Mouse (Mus musculus) forebrain, embryonic 15.5 days (tissue): ENCODE measurements at regions not wholly inside any gene's neighbourhood (a gene's known extent, or its start where the extent isn't known, plus 50 kb on each side); places are given as distances from the start of the nearest gene placed in this dataset.

Source experiments
- ATAC-seq: fragments of 200-750 bp; cut with Nextera tagmentation; replicated peaks from 2 replicates; pipeline ENCODE4 v1.8.0; 2017; ENCODE audit warnings: mild to moderate bottlenecking, moderate TSS enrichment, moderate library complexity
- H3K27ac ChIP-seq: fragments of 300-500 bp; sonication (generic); replicated peaks from 2 replicates; pipeline ENCODE4 v1.5.1; 2015; ENCODE audit warnings: mild to moderate bottlenecking, inconsistent platforms
- H3K27me3 ChIP-seq: fragments of 300-500 bp; sonication (generic); 2 replicates; pipeline ENCODE4 v1.6.1; 2015; ENCODE audit warnings: inconsistent platforms
- H3K36me3 ChIP-seq: fragments of 300-500 bp; sonication (generic); 2 replicates; pipeline ENCODE4 v1.6.1; 2015; ENCODE audit warnings: mild to moderate bottlenecking, inconsistent platforms
- H3K4me1 ChIP-seq: fragments of 300-500 bp; sonication (generic); 2 replicates; pipeline ENCODE4 v1.6.1; 2015; ENCODE audit warnings: inconsistent platforms
- H3K4me2 ChIP-seq: fragments of 300-500 bp; sonication (generic); replicated peaks from 2 replicates; pipeline ENCODE4 v1.6.1; 2015; ENCODE audit warnings: mild to moderate bottlenecking, inconsistent platforms
- H3K4me3 ChIP-seq: fragments of 300-500 bp; sonication (generic); 2 replicates; pipeline ENCODE4 v1.5.1; 2015; ENCODE audit warnings: mild to moderate bottlenecking, inconsistent platforms
- H3K9ac ChIP-seq: fragments of 300-500 bp; sonication (generic); replicated peaks from 2 replicates; pipeline ENCODE4 v1.6.1; 2015; ENCODE audit warnings: mild to moderate bottlenecking, inconsistent platforms
- H3K9me3 ChIP-seq: fragments of 300-500 bp; sonication (generic); 2 replicates; pipeline ENCODE4 v1.6.1; 2016; ENCODE audit warnings: inconsistent platforms
- WGBS: fragments of 180-500 bp; shearing (Covaris S2); methylation state at CpG from one replicate; pipeline ENCODE4 v1.1.7; 2015; ENCODE audit warnings: mixed read lengths; 5-methylcytosine and 5-hydroxymethylcytosine counted together

DNA sequence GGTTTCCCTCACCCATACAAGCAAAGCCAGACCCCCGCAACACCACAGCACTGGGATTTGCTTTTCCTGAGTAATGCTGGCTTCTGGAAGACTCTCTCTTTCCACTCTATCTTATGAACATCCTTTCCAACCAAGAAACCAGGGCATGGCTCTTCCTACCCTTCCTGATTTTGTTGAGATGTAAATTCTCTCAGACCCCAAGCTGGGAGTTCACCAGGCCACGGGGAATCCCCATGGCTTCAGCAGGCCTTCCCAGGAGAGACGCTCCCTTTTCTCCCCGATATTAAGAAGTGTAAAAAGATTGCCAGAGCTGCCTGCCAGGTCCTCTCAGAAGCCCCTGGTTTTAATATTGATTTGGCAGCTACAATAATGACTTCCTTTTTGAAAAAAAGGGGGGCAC lies 146.3 kb upstream of the Tbx3 start:
- no peak for ATAC-seq
- Histone ChIP-seq H3K9ac (no peak overlapping the region), H3K4me1 (no peaks in the 10 kb centered on the region; the same call in 1 of the 2 replicates), H3K4me3 (no peak overlapping the region), H3K4me2 (no peak overlapping the region), H3K27ac (no peak overlapping the region), H3K9me3 (no peaks in the 10 kb centered on the region), H3K27me3 (no peaks in the 10 kb centered on the region), H3K36me3 (no peaks in the 10 kb centered on the region)
- WGBS = 46% methylated on average over 4 of the region's 4 CpGs

DNA sequence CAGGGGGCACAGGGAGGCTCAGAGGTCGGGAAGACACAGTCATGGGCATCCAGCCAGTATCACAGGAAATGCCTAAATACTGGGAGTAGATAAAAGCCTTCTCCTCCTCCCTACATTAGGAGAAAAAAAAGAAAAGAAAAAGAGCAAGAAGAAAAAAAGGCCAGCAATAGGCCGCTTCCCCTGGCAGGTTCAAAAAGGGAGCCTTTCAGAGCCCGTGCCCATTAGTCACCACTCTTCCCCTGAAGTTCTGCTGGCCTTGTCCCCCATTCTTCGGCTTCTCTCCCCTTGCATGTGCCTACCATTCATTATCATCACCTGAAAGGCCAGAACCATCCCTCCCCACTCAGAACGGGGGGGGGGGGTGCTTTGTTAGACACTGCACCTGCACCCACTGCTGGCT lies 144.5 kb upstream of the Tbx3 start:
- H3K4me2 ChIP-seq = no peak overlapping the region
- no peak for ATAC-seq
- no peak overlapping the region for H3K27ac ChIP-seq
- WGBS = 44% methylated on average over 5 of the region's 5 CpGs
- H3K9me3 ChIP-seq = no peaks in the 10 kb centered on the region
- H3K4me1 ChIP-seq = peaks cover 5% of the 10 kb centered on the region
- H3K27me3 ChIP-seq = no peaks in the 10 kb centered on the region
- no peaks in the 10 kb centered on the region for H3K36me3 ChIP-seq
- no peak overlapping the region for H3K9ac ChIP-seq
- no peak overlapping the region for H3K4me3 ChIP-seq

DNA sequence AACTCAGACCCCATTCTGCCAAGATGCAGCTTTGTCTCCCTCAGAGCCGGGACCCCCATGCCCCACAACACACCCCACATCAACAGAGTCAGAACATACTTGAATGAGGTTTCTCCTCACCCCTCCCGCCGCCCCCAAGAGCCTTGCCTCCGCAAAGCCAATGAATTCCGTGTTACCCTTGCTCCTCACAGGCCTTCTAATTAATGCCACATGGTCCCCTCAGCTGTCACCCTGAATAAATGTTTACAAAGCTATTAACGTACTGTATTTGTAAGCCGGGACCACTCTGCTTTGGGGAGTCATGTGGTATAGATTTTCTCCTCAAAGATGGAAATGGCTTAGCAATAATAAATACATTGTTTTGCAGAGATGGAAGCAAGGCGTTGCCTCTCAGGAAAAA lies 140.5 kb upstream of the Tbx3 start:
- Histone ChIP-seq H3K36me3 (no peaks in the 10 kb centered on the region), H3K4me2 (no peak overlapping the region), H3K9me3 (no peaks in the 10 kb centered on the region), H3K27ac (no peak overlapping the region), H3K4me3 (no peak overlapping the region), H3K27me3 (no peaks in the 10 kb centered on the region), H3K4me1 (peaks cover 5% of the 10 kb centered on the region), H3K9ac (no peak overlapping the region)
- WGBS = 31% methylated on average over 8 of the region's 8 CpGs
- ATAC-seq = no peak

DNA sequence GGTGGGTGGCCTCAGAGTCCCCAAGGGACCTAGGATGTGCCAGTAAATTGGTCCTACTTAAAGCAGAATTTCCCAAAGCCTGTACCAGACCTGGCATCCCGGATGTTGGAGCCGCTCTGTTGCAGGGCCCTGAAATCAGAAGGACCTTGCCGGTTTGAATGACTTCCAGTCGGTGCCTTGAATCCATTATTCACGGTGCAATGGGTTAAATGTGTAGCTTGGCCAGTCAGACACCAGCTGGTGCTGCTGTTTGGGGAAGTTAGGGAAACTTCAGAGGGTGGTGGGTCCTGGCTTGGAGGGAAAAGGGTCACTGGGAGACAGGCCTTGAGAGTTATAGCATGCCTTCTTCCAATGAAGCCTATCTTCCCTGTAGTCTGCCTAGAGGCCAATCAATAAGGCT lies 135.5 kb upstream of the Tbx3 start:
- peaks cover 2% of the 10 kb centered on the region; the same call in 1 of the 2 replicates for H3K4me1 ChIP-seq
- H3K9ac ChIP-seq = no peak overlapping the region
- no peaks in the 10 kb centered on the region for H3K9me3 ChIP-seq
- no peak overlapping the region for H3K4me3 ChIP-seq
- H3K4me2 ChIP-seq = no peak overlapping the region
- no peaks in the 10 kb centered on the region for H3K36me3 ChIP-seq
- H3K27ac ChIP-seq = no peak overlapping the region
- no peak for ATAC-seq
- H3K27me3 ChIP-seq = no peaks in the 10 kb centered on the region
- 78% methylated on average over 5 of the region's 5 CpGs for WGBS

DNA sequence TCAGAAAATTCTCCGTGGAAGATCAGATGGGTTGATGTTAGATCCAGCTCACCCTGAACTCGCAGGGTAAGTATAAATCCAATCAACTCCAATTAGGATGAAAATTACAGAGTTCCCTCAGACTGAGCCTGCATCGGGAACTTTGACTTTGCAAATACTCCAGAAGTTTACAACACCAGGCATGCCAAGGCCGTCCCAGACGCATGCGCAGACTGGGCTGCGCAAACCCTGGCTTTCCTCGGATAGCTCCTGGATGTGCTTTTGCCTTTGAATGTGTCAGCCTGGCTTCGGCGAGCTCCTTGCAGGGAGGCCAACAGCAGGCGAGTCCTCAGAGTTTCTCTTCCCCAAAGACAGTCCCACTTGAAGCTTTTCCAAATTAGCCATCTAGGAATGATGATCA lies 127.6 kb upstream of the Tbx3 start:
- no peak for ATAC-seq
- no peak overlapping the region for H3K9ac ChIP-seq
- no peak overlapping the region for H3K4me2 ChIP-seq
- H3K36me3 ChIP-seq = no peaks in the 10 kb centered on the region
- no peaks in the 10 kb centered on the region for H3K27me3 ChIP-seq
- 88% methylated on average over 11 of the region's 11 CpGs for WGBS
- no peaks in the 10 kb centered on the region for H3K9me3 ChIP-seq
- no peak overlapping the region for H3K27ac ChIP-seq
- H3K4me3 ChIP-seq = no peak overlapping the region
- no peaks in the 10 kb centered on the region for H3K4me1 ChIP-seq

DNA sequence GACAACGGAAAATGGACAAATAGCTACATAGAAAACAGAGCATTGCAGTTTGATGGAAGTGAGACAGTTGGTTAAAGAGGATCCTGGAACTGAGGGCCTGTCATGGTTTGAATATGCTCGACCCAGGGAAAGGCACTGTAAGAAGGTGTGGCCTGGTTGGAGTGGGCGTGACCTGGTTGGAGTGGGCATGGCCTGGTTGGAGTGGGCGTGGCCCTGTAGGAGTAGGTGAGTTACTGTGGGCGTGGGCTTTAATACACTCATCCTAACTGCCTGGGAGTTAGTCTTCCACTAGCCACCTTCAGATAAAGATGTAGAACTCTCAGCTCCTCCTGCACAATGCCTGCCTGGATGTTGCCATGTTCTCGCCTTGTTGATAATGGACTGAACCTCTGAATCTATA lies 126.8 kb upstream of the Tbx3 start:
- no peaks in the 10 kb centered on the region for H3K27me3 ChIP-seq
- H3K4me3 ChIP-seq = no peak overlapping the region
- no peaks in the 10 kb centered on the region for H3K9me3 ChIP-seq
- no peak for ATAC-seq
- 92% methylated on average over 6 of the region's 6 CpGs for whole genome bisulfite sequencing
- no peak overlapping the region for H3K9ac ChIP-seq
- no peaks in the 10 kb centered on the region for H3K36me3 ChIP-seq
- H3K4me2 ChIP-seq = no peak overlapping the region
- no peak overlapping the region for H3K27ac ChIP-seq
- H3K4me1 ChIP-seq = no peaks in the 10 kb centered on the region

DNA sequence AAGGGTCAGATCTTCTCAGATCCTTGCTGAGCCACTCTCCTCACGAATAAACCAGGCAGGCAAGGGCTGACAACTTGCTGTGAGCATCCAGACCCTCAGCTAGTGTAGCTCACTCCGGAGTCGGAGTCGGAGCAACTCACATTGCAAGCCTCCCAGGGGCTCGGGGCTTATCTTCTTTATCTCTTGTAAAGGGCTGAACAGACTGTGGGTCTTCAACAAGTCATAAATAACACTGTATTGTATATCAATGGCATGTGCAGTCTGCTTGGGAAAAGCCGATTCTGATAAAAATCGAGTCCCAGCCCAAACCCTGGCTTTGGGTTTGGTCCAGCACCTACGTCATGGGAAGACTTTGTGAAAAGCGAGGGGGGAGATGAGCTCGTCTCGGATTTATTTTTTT lies 125.8 kb upstream of the Tbx3 start:
- Histone ChIP-seq H3K27ac (no peak overlapping the region), H3K27me3 (no peaks in the 10 kb centered on the region), H3K9ac (no peak overlapping the region), H3K4me1 (no peaks in the 10 kb centered on the region), H3K36me3 (no peaks in the 10 kb centered on the region), H3K4me2 (no peak overlapping the region), H3K4me3 (no peak overlapping the region), H3K9me3 (no peaks in the 10 kb centered on the region)
- 77% methylated on average over 11 of the region's 11 CpGs for WGBS
- ATAC-seq = no peak

DNA sequence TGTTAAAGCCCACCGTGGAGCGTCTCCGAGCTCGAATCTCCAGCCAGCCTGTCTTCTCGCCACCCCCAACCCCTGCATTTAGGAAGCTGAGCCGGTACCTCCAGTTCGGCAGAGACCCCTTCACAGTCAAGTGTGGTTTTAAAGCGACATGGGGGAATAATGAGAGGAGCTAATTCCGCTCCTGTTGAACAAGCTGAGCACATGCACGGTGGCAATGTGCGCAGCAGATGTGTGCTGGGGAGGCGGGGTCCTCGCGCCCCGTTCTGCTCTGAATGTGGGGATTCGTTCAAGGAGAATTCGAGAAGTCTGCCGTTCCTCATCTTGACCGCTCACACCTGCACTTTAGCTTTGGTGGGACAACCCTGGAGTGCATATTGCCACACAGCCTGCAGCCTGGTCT lies 123.4 kb upstream of the Tbx3 start:
- Histone ChIP-seq H3K36me3 (no peaks in the 10 kb centered on the region), H3K9me3 (no peaks in the 10 kb centered on the region), H3K9ac (no peak overlapping the region), H3K4me2 (no peak overlapping the region), H3K4me1 (no peaks in the 10 kb centered on the region; the same call in 1 of the 2 replicates), H3K27me3 (no peaks in the 10 kb centered on the region), H3K4me3 (no peak overlapping the region), H3K27ac (no peak overlapping the region)
- no peak for ATAC-seq
- 82% methylated on average over 19 of the region's 19 CpGs for WGBS

DNA sequence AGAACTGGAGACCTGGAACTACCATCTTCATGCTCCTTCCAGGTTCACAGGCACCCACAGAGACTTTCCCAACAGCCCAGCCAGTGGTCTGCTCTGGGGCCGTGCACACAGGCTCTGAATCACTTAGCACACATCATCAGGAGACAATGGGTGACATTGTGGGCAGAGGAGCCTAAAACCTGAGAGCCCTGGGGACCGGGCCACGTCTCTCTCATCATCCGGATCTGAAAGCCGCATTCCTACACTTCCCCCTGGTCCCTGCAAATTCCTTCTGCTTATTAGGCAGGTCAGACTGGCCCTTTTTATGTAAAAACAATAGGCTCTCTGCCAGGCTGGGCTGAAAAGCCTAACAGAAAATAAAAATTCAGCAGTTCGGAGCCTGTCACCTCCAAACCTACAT lies 119.6 kb upstream of the Tbx3 start:
- Histone ChIP-seq H3K9ac (no peak overlapping the region), H3K4me2 (no peak overlapping the region), H3K4me3 (no peak overlapping the region), H3K27ac (no peak overlapping the region), H3K36me3 (no peaks in the 10 kb centered on the region), H3K27me3 (no peaks in the 10 kb centered on the region), H3K4me1 (peaks cover 9% of the 10 kb centered on the region), H3K9me3 (no peaks in the 10 kb centered on the region)
- 7% methylated on average over 6 of the region's 6 CpGs for WGBS
- no peak for ATAC-seq

DNA sequence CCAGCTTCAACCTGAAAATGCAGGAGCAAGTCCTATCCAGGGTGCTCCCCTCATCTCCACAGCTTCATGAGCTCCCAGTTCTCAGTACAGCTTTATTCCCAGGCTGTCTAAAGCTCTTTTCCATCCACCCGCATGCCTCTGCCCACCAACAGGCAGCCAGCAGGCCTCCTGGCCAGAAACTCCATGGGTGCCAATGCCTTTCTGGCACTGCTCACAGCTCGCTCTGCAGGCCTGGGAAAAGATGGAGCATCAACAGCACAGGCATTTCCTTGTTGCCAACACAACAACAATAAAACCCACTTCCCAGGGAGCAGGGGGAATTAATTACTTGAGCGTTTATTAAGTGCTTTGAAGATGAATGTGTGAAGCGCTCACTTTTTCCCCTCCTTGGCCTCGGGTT lies 117.0 kb upstream of the Tbx3 start:
- Histone ChIP-seq H3K4me2 (no peak overlapping the region), H3K27ac (no peak overlapping the region), H3K27me3 (no peaks in the 10 kb centered on the region), H3K4me1 (peaks cover 9% of the 10 kb centered on the region), H3K4me3 (no peak overlapping the region), H3K9me3 (no peaks in the 10 kb centered on the region), H3K36me3 (no peaks in the 10 kb centered on the region), H3K9ac (no peak overlapping the region)
- no peak; the same call in 1 of the 2 replicates for ATAC-seq
- WGBS = 13% methylated on average over 5 of the region's 5 CpGs

DNA sequence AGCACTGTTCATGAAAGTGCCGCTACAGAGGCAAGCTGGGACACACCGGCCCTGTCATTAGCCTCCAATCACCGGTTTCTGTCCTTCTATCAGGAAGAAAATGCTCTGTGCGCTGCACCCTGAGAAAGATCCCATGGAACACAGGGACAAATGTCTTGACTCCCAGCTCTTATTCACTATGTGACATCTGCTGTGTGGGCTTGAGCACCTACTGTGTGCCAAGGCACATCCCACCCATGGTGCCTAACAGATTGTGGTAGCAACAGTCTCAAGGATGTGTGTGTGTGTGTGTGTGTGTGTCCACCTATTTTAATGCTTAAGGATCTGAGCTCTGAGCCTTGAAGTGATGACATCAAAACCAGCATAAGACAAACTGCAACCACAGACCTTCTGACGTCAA lies 113.4 kb upstream of the Tbx3 start:
- Histone ChIP-seq H3K36me3 (no peaks in the 10 kb centered on the region), H3K4me3 (no peak overlapping the region), H3K4me2 (no peak overlapping the region), H3K4me1 (peaks cover 9% of the 10 kb centered on the region), H3K27me3 (no peaks in the 10 kb centered on the region), H3K9ac (no peak overlapping the region), H3K9me3 (no peaks in the 10 kb centered on the region), H3K27ac (no peak overlapping the region)
- WGBS = 85% methylated on average over 5 of the region's 5 CpGs
- ATAC-seq = no peak

DNA sequence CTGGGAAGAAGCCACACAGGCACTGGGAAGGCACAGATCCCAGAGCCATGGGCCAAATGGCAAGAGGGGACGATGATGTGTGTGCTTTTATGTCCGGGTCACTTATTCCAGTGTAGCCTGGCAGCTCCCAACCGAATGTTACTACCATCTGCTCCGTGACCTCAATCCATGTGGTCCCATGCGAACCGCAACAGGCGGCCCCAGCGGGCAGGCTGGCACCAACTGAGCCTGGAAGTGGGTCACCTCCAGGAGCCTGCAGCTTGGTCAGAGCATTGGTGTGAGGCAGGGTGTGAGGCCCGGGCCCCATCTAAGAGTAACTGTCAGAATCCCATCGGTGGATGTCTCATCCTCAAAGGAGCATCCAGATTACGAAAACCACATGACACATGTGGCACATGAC lies 110.8 kb upstream of the Tbx3 start:
- ATAC-seq = no peak
- WGBS = 93% methylated on average over 11 of the region's 11 CpGs

DNA sequence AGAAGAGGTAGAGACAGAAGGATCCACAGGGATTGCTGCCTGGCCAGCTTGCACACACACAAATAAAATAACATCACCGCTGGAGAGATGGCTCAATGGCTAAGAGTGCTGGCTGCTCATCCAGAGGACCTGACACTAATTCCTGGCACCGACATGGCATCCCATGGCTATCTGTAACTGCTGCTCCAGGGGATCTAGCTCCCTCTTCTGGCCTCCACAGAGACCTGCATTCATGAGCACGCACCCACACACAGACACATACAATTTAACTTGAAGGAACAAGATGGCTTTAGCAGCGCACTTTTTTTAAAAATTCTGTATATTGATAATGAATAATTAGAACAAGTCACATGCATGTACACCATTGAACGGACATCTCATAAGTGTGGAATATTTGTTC lies 110.1 kb upstream of the Tbx3 start:
- Histone ChIP-seq H3K27me3 (no peaks in the 10 kb centered on the region), H3K4me1 (peaks cover 9% of the 10 kb centered on the region), H3K4me2 (no peak overlapping the region), H3K36me3 (no peaks in the 10 kb centered on the region), H3K4me3 (no peak overlapping the region), H3K9ac (no peak overlapping the region), H3K9me3 (no peaks in the 10 kb centered on the region), H3K27ac (no peak overlapping the region)
- WGBS = 97% methylated on average over 5 of the region's 5 CpGs
- no peak for ATAC-seq

More for the DNA sequence above, 110.8 kb upstream of the Tbx3 start:
- Histone ChIP-seq H3K27me3 (no peaks in the 10 kb centered on the region), H3K4me1 (peaks cover 9% of the 10 kb centered on the region), H3K36me3 (no peaks in the 10 kb centered on the region), H3K9me3 (no peaks in the 10 kb centered on the region), H3K4me2 (no peak overlapping the region), H3K4me3 (no peak overlapping the region), H3K9ac (no peak overlapping the region), H3K27ac (no peak overlapping the region)
